Mouse (Mus musculus) liver, embryonic 16.5 days (tissue): ENCODE results near the gene Tmprss4. TPM values are rescaled to one million over a fixed set of nuclear protein-coding genes. Genes with fewer than 3 reads are reported as not detected.

Experiments used
- ATAC-seq: fragments of 200-750 bp; cut with Nextera tagmentation; 2 replicates; pipeline ENCODE4 v1.8.0; 2017; ENCODE audit warnings: low read depth, mild to moderate bottlenecking, moderate number of reproducible peaks, moderate library complexity
- H3K27ac ChIP-seq: fragments of 300-500 bp; sonication (generic); 2 replicates; pipeline ENCODE4 v1.5.1; 2014; ENCODE audit warnings: mild to moderate bottlenecking, low read length
- H3K27me3 ChIP-seq: fragments of 300-500 bp; sonication (generic); 2 replicates; pipeline ENCODE4 v1.6.1; 2014; ENCODE audit warnings: low read depth, low read length, mixed read lengths; ENCODE audit not compliant: control insufficient read depth, insufficient read depth
- H3K36me3 ChIP-seq: fragments of 300-500 bp; sonication (generic); 2 replicates; pipeline ENCODE4 v1.6.1; 2014; ENCODE audit warnings: mild to moderate bottlenecking; ENCODE audit not compliant: control insufficient read depth, insufficient read depth
- H3K4me1 ChIP-seq: fragments of 300-500 bp; sonication (generic); 2 replicates; pipeline ENCODE4 v1.6.1; 2014; ENCODE audit warnings: low read depth, low read length, mixed read lengths; ENCODE audit not compliant: control insufficient read depth
- H3K4me2 ChIP-seq: fragments of 300-500 bp; sonication (generic); 2 replicates; pipeline ENCODE4 v1.6.1; 2014; ENCODE audit warnings: low read depth, low read length, mixed read lengths
- H3K4me3 ChIP-seq: fragments of 300-500 bp; sonication (generic); 2 replicates; pipeline ENCODE4 v1.5.1; 2014; ENCODE audit warnings: low read depth, mild to moderate bottlenecking, low read length
- H3K9ac ChIP-seq: fragments of 300-500 bp; sonication (generic); 2 replicates; pipeline ENCODE4 v1.6.1; 2014; ENCODE audit warnings: low read depth, low read length
- H3K9me3 ChIP-seq: fragments of 300-500 bp; sonication (generic); replicated peaks from 2 replicates; pipeline ENCODE4 v1.6.1; 2016; ENCODE audit warnings: low read length; ENCODE audit not compliant: control insufficient read depth
- WGBS: fragments of 180-500 bp; shearing (Covaris S2); extraction: QIAGEN DNeasy Blood & Tissue Kit; methylation state at CpG from one replicate; pipeline ENCODE4 v1.1.7; 2014; ENCODE audit not compliant: insufficient replicate concordance; 5-methylcytosine and 5-hydroxymethylcytosine counted together
- polyA plus RNA-seq: library from polyadenylated mRNA; unstranded; fragments of >200 nt; fragmentation: Nextera tagmentation; extraction: Ambion mirVana; gene quantifications from 2 replicates; pipeline ENCODE4 v1.2.1, GENCODE M21; 2015

The Tmprss4 gene
- polyA plus RNA-seq, 1 experiment from 2014 or later = 0.37 TPM

- Histone ChIP-seq H3K9ac (no peak overlapping the region), H3K4me2 (no peak overlapping the region), H3K27me3 (0 out of 2 replicates have a peak, but pooled peaks cover 2% of the 10 kb centered on the region), H3K27ac (no peak overlapping the region), H3K36me3 (no peaks in the 10 kb centered on the region), H3K4me1 (no peaks in the 10 kb centered on the region), H3K4me3 (no peak overlapping the region), H3K9me3 (no peaks in the 10 kb centered on the region)
- ATAC-seq = no peak
- WGBS = 71% methylated on average over 7 of the region's 7 CpGs
These were observed 50.5 kb downstream of the Tmprss4 start for GRCm38 (mm10) chr9:45153361-45153760.

- 33% methylated on average over 1 of the region's 1 CpGs for WGBS
- Histone ChIP-seq H3K4me1 (no peaks in the 10 kb centered on the region; the same call in 1 of the 2 replicates), H3K4me2 (no peak overlapping the region), H3K4me3 (no peak overlapping the region), H3K36me3 (no peaks in the 10 kb centered on the region), H3K27ac (no peak overlapping the region), H3K9me3 (no peaks in the 10 kb centered on the region), H3K9ac (no peak overlapping the region), H3K27me3 (peaks cover 6% of the 10 kb centered on the region)
- no peak for ATAC-seq
These were observed 53.0 kb downstream of the Tmprss4 start for GRCm38 (mm10) chr9:45150933-45151332.

GRCm38 (mm10) chr9:45146267-45146597, 57.7 kb downstream of the Tmprss4 start:
- Histone ChIP-seq H3K27me3 (peaks cover 21% of the 10 kb centered on the region), H3K27ac (no peak overlapping the region)

GRCm38 (mm10) chr9:45145533-45146266, 58.2 kb downstream of the Tmprss4 start:
- no peaks in the 10 kb centered on the region; the same call in 1 of the 2 replicates for H3K4me1 ChIP-seq
- peak overlapping the region; percentile 28; the same call in 1 of the 2 replicates for H3K4me3 ChIP-seq
- no peaks in the 10 kb centered on the region for H3K9me3 ChIP-seq
- H3K27me3 ChIP-seq = peaks cover 21% of the 10 kb centered on the region
- no peak overlapping the region for H3K9ac ChIP-seq
- peak overlapping the region; percentile 57 for H3K4me2 ChIP-seq
- H3K27ac ChIP-seq = no peak overlapping the region
- no peaks in the 10 kb centered on the region for H3K36me3 ChIP-seq
- no peak for ATAC-seq
- 7% methylated on average over 27 of the region's 27 CpGs for WGBS

More at GRCm38 (mm10) chr9:45146267-45146597, 57.7 kb downstream of the Tmprss4 start:
- H3K9me3 ChIP-seq = no peaks in the 10 kb centered on the region
- no peaks in the 10 kb centered on the region for H3K36me3 ChIP-seq
- 0% methylated on average over 5 of the region's 5 CpGs for WGBS
- H3K4me3 ChIP-seq = peak overlapping the region; percentile 28; the same call in 1 of the 2 replicates
- H3K9ac ChIP-seq = no peak overlapping the region
- no peak for ATAC-seq
- H3K4me2 ChIP-seq = peak overlapping the region; percentile 57
- no peaks in the 10 kb centered on the region; the same call in 1 of the 2 replicates for H3K4me1 ChIP-seq

GRCm38 (mm10) chr9:45142686-45143085, 61.2 kb downstream of the Tmprss4 start:
- 29% methylated on average over 3 of the region's 3 CpGs for WGBS
- no peaks in the 10 kb centered on the region for H3K9me3 ChIP-seq
- H3K4me1 ChIP-seq = no peaks in the 10 kb centered on the region; the same call in 1 of the 2 replicates
- H3K9ac ChIP-seq = no peak overlapping the region
- H3K27me3 ChIP-seq = peaks cover 45% of the 10 kb centered on the region
- no peak for ATAC-seq
- no peak overlapping the region for H3K4me3 ChIP-seq
- no peak overlapping the region for H3K4me2 ChIP-seq
- H3K36me3 ChIP-seq = no peaks in the 10 kb centered on the region
- H3K27ac ChIP-seq = no peak overlapping the region

GRCm38 (mm10) chr9:45140945-45141344, 62.9 kb downstream of the Tmprss4 start:
- no peak for ATAC-seq
- Histone ChIP-seq H3K4me2 (no peak overlapping the region), H3K4me1 (no peaks in the 10 kb centered on the region; the same call in 1 of the 2 replicates), H3K9me3 (no peaks in the 10 kb centered on the region), H3K27me3 (peaks cover 59% of the 10 kb centered on the region), H3K4me3 (no peak overlapping the region), H3K27ac (no peak overlapping the region), H3K36me3 (no peaks in the 10 kb centered on the region), H3K9ac (no peak overlapping the region)
- 47% methylated on average over 7 of the region's 7 CpGs for WGBS

GRCm38 (mm10) chr9:45139082-45139481, 64.8 kb downstream of the Tmprss4 start:
- no peak overlapping the region for H3K9ac ChIP-seq
- ATAC-seq = no peak
- H3K4me2 ChIP-seq = peak overlapping the region; percentile 42
- H3K4me1 ChIP-seq = no peaks in the 10 kb centered on the region; the same call in none of the 2 replicates
- H3K4me3 ChIP-seq = peak overlapping the region; percentile 53
- no peaks in the 10 kb centered on the region for H3K36me3 ChIP-seq
- no peak overlapping the region for H3K27ac ChIP-seq
- H3K9me3 ChIP-seq = no peaks in the 10 kb centered on the region
- WGBS = 7% methylated on average over 7 of the region's 7 CpGs
- H3K27me3 ChIP-seq = peaks cover 49% of the 10 kb centered on the region

- Histone ChIP-seq H3K4me3 (peak within 1 kb of the TSS; percentile 53), H3K9ac (no peak within 1 kb of the TSS)
- ATAC-seq = no peak
These were observed 65.5 kb downstream of the Tmprss4 start, which contains the start of gene Scn4b for GRCm38 (mm10) chr9:45138191-45139032. Gene Scn4b (plus strand): TSS chr9:45138395.

More at GRCm38 (mm10) chr9:45138191-45139032, 65.5 kb downstream of the Tmprss4 start, which contains the start of gene Scn4b:
- H3K36me3 ChIP-seq = no peaks in the 10 kb centered on the region
- no peaks in the 10 kb centered on the region for H3K9me3 ChIP-seq
- H3K4me1 ChIP-seq = no peaks in the 10 kb centered on the region; the same call in none of the 2 replicates
- H3K4me2 ChIP-seq = peak within 1 kb of the TSS; percentile 42
- 0 out of 2 replicates have a peak within 1 kb of the TSS, but pooled peaks have one; percentile 8 for H3K27ac ChIP-seq
- WGBS = under 1% methylated on average over 69 of the region's 76 CpGs
- peaks cover 48% of the 10 kb centered on the region for H3K27me3 ChIP-seq
